Mouse (Mus musculus): ENCODE measurements around the gene Gm3618. TPM values are rescaled to one million over a fixed set of nuclear protein-coding genes. Genes with fewer than 3 reads are reported as not detected.
"Not testable (repeated sequence)": the region's sequence is repeated elsewhere in the genome, so short reads cannot be mapped to it uniquely, and the experiment has no call there.

Gm3618 gene
- not detected for total RNA-seq (2021)
- long read RNA-seq, experiment 1: 0 reads
- long read RNA-seq, experiment 2: 0 reads

DNA sequence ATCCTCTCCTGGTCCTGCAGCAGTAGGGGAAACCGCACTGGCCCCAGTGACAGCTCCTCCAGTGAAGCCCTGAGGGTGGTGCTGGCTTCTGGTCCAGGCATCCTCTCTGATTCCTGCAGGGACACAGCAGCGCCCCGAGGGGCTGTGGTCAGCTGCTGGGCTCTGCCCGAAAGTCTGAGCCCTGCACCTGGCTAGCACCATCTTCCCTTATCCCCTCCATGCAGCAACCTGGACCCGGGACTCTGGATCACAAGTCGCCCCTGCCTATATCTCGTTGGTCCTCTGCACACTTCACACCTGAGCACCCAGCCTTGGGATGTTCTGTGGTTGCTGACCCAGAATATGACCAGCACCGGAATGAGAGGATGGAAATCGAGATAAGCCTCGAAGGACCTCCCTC is at the start of gene Gm3618:
Gm3618 (minus strand) TSS at position 101 of the 400 bp plus-strand sequence.
- not testable (repeated sequence) for DNase-seq

DNA sequence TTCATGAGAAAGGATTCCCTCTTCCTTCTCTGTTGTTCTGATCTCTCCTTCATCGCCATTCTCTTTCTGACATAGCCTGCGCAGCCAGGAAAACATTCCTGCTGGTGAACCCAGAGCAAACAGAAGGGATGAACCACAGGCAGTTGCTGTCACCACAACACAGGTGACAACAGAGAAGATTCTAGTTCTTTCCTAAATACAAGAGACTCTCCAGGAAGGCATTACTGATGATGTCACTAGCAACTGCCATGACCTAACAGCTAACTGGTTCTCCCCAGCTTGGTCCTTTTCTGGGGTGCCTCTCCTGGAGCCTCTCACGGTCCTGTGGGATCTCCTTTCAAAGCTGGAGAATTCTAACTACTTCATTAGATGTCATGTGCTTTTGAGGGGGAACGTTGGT is 46.7 kb upstream of the Gm3618 start, which contains the start of gene Gm16440:
Gm16440 (minus strand) TSS at position 101 of the 400 bp plus-strand sequence.
- DNase-seq: not testable (repeated sequence)

DNA sequence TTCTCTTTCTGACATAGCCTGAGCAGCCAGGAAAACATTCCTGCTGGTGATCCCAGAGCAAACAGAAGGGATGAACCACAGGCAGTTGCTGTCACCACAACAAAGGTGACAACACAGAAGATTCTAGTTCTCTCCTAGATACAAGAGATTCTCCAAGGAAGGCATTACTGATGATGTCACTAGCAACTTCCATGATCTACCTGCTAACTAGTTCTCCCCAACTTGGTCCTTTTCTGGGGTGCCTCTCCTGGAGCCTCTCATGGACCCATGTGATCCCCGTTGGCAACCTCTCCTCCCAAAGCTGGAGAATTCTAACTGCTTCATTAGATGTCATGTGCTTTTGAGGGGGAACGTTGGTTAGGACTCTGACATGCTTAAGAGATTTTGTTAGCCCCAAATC is 38.7 kb downstream of the Gm3618 start, which contains the start of gene Gm21103:
Gm21103 (minus strand) TSS at position 101 of the 400 bp plus-strand sequence.
- not testable (repeated sequence) for DNase-seq

DNA sequence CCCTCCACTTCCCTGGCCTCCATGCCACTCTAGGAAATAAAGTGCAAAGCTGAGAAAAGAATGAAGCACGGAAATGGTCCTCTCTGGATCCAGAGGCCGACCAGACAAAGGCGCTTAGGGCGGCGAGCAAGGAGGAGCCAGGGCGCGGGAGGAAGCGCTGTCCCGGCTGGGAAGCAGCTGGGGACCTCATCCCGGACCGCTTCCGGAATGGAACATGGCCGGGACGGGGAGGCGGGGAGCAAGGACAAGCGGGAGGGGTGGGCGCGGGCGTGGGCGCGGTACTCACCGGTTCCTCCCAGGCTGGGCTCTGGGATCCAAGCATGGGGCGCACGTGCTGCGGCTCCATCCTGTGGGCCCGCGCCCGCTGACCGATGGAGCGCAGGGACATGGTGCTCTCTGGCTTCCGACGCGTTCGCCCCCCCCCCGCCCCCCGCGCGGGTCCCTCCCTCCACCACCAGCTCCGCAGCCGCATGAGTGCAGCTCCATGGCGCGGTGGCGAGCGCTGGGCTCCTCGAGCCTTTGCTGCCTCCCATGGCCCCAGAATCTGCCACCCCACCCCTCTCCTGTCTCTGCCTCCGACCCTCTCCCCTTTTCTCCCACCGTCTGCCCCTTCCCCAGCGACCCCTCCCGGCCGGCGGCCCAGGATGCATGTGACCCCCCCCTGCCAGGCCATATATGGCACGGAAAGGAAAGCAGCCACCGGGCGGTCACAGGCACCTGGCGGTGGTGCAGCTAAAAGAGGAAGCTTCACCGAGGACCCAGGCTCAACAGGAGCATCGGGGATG is 56.4 kb downstream of the Gm3618 start, which contains the start of gene Gm3411:
Gm3411 (minus strand) TSS at position 320 of the 785 bp plus-strand sequence.
- DNase-seq: peak; percentile 52

Other genes with a start within 250 kb of the Gm3618 start
- gene Gm8206, start 249.7 kb downstream of the Gm3618 start, total RNA-seq (2021): under 1 TPM in 1 of 2 experiments, not detected in 1; 0.45 TPM
- gene Gm3468, start 235.0 kb downstream of the Gm3618 start, total RNA-seq (2021): under 1 TPM in 1 of 2 experiments, not detected in 1; 0.36 TPM
- not detected for gene Gm3476, start 217.9 kb downstream of the Gm3618 start, total RNA-seq (2021)
- under 1 TPM; 0.30 to 0.70 TPM for gene Gm21560, start 124.4 kb downstream of the Gm3618 start, total RNA-seq (2021)
- gene Gm3411, start 56.4 kb downstream of the Gm3618 start, total RNA-seq (2021): 1 to 10 TPM in 1 of 2 experiments, under 1 TPM in 1; 0.66 to 1.3 TPM
- gene Gm21103, start 38.8 kb downstream of the Gm3618 start, total RNA-seq (2021): not detected
- gene Gm16440, start 46.6 kb upstream of the Gm3618 start, total RNA-seq (2021): not detected
- gene Gm3591, start 68.8 kb upstream of the Gm3618 start, total RNA-seq (2021): under 1 TPM; 0.33 to 0.99 TPM
- not detected for gene Gm3594, start 100.9 kb upstream of the Gm3618 start, total RNA-seq (2021)
- gene Gm8356, start 193.6 kb upstream of the Gm3618 start, total RNA-seq (2021): not detected
- under 1 TPM; 0.64 to 0.99 TPM for gene Gm3629, start 246.9 kb upstream of the Gm3618 start, total RNA-seq (2021)

Measured in adrenal gland, postnatal 10 days (tissue).